Mouse (Mus musculus) hindbrain, embryonic 12.5 days (tissue): ENCODE results near the gene Ergic1. TPM values are rescaled to one million over a fixed set of nuclear protein-coding genes. Genes with fewer than 3 reads are reported as not detected.

ENCODE experiments used
- ATAC-seq: fragments of 200-750 bp; cut with Nextera tagmentation; 2 replicates; pipeline ENCODE4 v1.8.0; 2017; ENCODE audit warnings: moderate TSS enrichment; ENCODE audit not compliant: low FRiP score
- H3K27ac ChIP-seq: fragments of 300-500 bp; sonication (generic); 2 replicates; pipeline ENCODE4 v1.5.1; 2016; ENCODE audit warnings: mild to moderate bottlenecking
- H3K27me3 ChIP-seq: fragments of 300-500 bp; sonication (generic); 2 replicates; pipeline ENCODE4 v1.6.1; 2016; ENCODE audit warnings: mild to moderate bottlenecking
- H3K36me3 ChIP-seq: fragments of 300-500 bp; sonication (generic); 2 replicates; pipeline ENCODE4 v1.6.1; 2016; ENCODE audit warnings: mild to moderate bottlenecking
- H3K4me1 ChIP-seq: fragments of 300-500 bp; sonication (generic); 2 replicates; pipeline ENCODE4 v1.6.1; 2016
- H3K4me2 ChIP-seq: fragments of 300-500 bp; sonication (generic); replicated peaks from 2 replicates; pipeline ENCODE4 v1.6.1; 2016; ENCODE audit warnings: mild to moderate bottlenecking
- H3K4me3 ChIP-seq: fragments of 300-500 bp; sonication (generic); 2 replicates; pipeline ENCODE4 v1.5.1; 2016; ENCODE audit warnings: mild to moderate bottlenecking
- H3K9ac ChIP-seq: fragments of 300-500 bp; sonication (generic); 2 replicates; pipeline ENCODE4 v1.6.1; 2016; ENCODE audit warnings: mild to moderate bottlenecking, moderate library complexity
- H3K9me3 ChIP-seq: fragments of 300-500 bp; sonication (generic); replicated peaks from 2 replicates; pipeline ENCODE4 v1.6.1; 2016; ENCODE audit warnings: mild to moderate bottlenecking
- WGBS: fragments of 180-500 bp; shearing (Covaris S2); methylation state at CpG from one replicate; pipeline ENCODE4 v1.1.7; 2016; 5-methylcytosine and 5-hydroxymethylcytosine counted together
- polyA plus RNA-seq: library from polyadenylated mRNA; unstranded; fragments of >200 nt; fragmentation: Nextera tagmentation; extraction: Ambion mirVana; gene quantifications from 2 replicates; pipeline ENCODE4 v1.2.1, GENCODE M21; 2016

Gene Ergic1
- polyA plus RNA-seq, 1 experiment from 2014 or later = 85.3 TPM

DNA sequence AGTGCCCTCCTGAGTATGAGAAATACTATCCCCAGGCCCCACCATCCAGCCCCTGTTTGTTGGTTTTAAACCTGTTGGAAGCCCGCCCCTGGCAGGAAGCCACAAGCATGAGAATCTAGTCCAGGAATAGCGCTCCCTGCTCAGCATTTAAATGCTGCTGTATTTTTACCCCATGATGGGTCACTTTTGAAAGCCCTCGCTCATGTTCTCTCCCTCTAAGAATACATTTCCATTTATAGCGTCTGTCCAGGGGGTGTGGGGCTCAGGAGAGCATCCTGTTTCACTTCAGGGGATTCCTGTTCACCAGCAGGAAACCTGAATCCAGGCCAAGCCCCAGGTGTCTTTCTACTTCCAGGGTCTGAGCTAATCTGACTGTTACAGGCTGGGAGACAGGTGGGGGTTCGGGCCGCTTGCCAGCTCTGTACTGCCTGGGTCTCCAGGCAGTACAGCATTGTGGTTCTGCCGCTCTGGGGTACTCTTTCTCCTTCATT is 34.9 kb downstream of the Ergic1 start:
- peaks cover 10% of the 10 kb centered on the region; the same call in 1 of the 2 replicates for H3K36me3 ChIP-seq
- H3K4me1 ChIP-seq = peaks cover 20% of the 10 kb centered on the region
- H3K4me2 ChIP-seq = no peak overlapping the region; the same call in 1 of the 2 replicates
- ATAC-seq = no peak
- 51% methylated on average over 7 of the region's 7 CpGs for WGBS
- H3K9me3 ChIP-seq = no peaks in the 10 kb centered on the region
- H3K27me3 ChIP-seq = no peaks in the 10 kb centered on the region
- no peak overlapping the region for H3K4me3 ChIP-seq
- no peak overlapping the region for H3K9ac ChIP-seq
- H3K27ac ChIP-seq = 0 out of 2 replicates have a peak overlapping the region, but pooled peaks have one; percentile 1

DNA sequence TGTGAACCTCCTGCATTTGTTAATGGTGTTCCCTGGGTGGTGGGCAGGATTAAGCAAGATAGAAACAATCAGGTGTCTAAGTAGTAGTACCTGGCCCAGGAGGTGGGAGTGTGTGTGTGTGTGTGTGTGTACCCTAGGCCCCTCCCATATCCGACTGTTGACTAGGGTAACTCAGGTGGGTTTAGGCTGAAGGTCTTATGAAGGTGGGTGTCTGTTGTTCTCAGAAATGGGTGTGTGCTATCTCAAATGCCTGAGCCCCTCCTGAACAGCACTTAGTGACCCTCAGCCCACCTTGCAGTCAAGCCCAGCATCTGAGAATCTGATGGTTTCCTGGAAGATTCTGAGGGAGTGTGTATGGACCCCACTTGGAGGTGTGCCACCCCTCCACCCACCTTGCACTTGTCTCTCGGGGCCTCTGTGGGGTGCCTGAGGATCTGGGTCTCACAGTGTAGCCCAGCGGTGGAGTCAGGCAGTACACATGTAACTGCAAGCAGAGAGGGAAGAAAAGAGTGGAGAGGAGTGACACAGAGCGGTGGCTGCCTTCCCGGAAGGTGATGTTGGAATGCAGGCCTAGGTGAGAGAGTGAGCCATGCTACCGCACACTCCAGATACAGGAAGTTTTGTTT is 35.7 kb downstream of the Ergic1 start:
- Histone ChIP-seq H3K9ac (no peak overlapping the region), H3K27me3 (no peaks in the 10 kb centered on the region), H3K36me3 (peaks cover 10% of the 10 kb centered on the region; the same call in 1 of the 2 replicates), H3K9me3 (no peaks in the 10 kb centered on the region), H3K4me3 (no peak overlapping the region), H3K27ac (0 out of 2 replicates have a peak overlapping the region, but pooled peaks have one; percentile 1), H3K4me2 (no peak overlapping the region), H3K4me1 (peaks cover 28% of the 10 kb centered on the region)
- WGBS = 91% methylated on average over 6 of the region's 6 CpGs
- ATAC-seq = no peak

DNA sequence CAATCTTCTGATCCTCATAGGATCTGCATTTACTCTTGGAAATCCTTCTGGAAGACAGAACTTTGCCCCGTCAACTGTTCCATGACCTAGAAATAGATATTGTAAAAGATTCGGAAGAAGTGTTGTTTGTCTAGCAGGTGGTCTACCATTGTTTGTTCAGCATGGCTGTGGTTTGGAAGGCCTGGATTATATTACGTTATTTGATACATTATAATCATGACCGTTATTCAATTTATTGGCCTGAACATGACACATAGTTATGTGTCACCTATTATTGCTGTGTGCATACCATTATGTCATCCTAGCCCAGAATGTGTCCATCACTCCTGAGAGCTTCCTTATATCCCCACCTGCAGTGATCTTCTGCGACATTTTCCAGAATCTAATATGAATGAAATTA is 37.6 kb downstream of the Ergic1 start:
- ATAC-seq = no peak
- H3K9ac ChIP-seq = no peak overlapping the region
- H3K4me1 ChIP-seq = peaks cover 40% of the 10 kb centered on the region
- no peaks in the 10 kb centered on the region for H3K27me3 ChIP-seq
- WGBS = 92% methylated on average over 5 of the region's 5 CpGs
- no peak overlapping the region for H3K4me2 ChIP-seq
- no peaks in the 10 kb centered on the region for H3K9me3 ChIP-seq
- H3K27ac ChIP-seq = no peak overlapping the region
- no peak overlapping the region for H3K4me3 ChIP-seq
- no peaks in the 10 kb centered on the region for H3K36me3 ChIP-seq

DNA sequence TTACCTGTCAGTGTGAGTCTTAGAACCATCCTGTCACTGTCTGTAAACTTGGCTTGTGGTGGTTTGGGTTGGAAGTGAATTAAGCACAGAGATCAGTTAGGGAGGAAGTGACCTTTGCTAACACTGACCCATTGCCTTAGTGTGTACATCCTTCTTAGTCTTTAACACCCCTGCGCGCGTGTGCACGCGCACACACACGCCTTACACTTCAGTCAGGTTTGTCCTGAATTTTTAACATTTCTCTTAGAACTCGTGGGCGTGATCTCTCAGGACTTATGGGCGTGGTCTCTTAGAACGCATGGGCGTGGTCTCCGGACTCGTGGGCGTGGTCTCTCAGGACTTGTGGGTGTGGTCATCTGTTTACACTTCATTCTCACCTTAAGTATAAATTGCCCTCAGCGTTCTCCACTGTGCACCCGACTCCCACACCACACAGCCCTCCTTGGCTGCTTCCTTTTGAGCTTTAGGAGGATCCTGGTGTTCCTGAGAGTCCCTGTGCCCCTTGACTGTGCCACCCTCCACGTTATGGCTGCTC is 39.7 kb downstream of the Ergic1 start:
- H3K27ac ChIP-seq = peak overlapping the region; percentile 55; the same call in 1 of the 2 replicates
- H3K4me1 ChIP-seq = peaks cover 32% of the 10 kb centered on the region
- H3K4me2 ChIP-seq = no peak overlapping the region
- H3K36me3 ChIP-seq = no peaks in the 10 kb centered on the region
- no peaks in the 10 kb centered on the region for H3K27me3 ChIP-seq
- no peak for ATAC-seq
- no peaks in the 10 kb centered on the region for H3K9me3 ChIP-seq
- 75% methylated on average over 17 of the region's 17 CpGs for WGBS
- no peak overlapping the region for H3K4me3 ChIP-seq
- no peak overlapping the region for H3K9ac ChIP-seq

DNA sequence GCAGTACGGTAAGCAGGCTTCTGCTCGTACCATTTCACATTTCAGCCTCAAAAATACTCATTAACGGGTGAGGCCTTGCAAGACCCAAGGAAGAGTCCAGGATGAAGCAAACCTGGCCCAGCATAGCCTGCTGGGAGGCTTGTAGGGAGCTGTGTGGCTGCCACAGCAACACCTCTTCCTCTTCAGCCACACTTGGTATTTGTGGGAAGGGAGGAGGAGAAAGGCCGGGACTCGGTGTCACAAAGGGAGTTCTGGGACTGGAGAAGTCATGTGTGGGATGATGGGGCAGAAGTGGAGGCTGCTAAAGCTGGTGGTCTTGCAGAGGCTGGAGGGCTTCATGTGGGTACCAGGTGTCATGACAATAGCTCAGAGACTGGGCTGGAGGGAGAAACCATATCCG is 40.2 kb downstream of the Ergic1 start:
- Histone ChIP-seq H3K9me3 (no peaks in the 10 kb centered on the region), H3K4me1 (peaks cover 27% of the 10 kb centered on the region), H3K4me2 (no peak overlapping the region), H3K9ac (peak overlapping the region; percentile 43; the same call in 1 of the 2 replicates), H3K36me3 (no peaks in the 10 kb centered on the region), H3K27ac (peak overlapping the region; percentile 55; the same call in 1 of the 2 replicates), H3K4me3 (no peak overlapping the region), H3K27me3 (no peaks in the 10 kb centered on the region)
- 78% methylated on average over 6 of the region's 6 CpGs for WGBS
- ATAC-seq = no peak

DNA sequence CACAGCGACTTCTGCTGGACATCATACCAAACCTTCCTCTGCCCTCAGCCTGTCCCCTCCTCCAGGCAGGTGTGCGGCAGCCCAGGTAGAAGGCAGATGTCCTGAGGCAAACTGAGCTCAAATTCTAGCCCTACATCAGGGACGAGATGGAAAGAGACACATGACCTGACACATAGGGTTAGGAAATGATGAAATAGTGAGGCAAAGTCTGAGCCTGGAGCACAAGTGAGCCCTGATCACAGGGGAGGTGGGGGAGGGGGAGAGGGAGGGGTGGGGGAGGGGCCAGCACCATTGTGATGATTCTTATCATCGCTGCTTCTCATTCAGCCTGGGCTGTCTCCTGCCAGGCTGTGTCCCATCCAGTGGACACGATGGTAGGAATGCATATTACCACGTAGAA is 40.6 kb downstream of the Ergic1 start:
- no peaks in the 10 kb centered on the region for H3K9me3 ChIP-seq

DNA sequence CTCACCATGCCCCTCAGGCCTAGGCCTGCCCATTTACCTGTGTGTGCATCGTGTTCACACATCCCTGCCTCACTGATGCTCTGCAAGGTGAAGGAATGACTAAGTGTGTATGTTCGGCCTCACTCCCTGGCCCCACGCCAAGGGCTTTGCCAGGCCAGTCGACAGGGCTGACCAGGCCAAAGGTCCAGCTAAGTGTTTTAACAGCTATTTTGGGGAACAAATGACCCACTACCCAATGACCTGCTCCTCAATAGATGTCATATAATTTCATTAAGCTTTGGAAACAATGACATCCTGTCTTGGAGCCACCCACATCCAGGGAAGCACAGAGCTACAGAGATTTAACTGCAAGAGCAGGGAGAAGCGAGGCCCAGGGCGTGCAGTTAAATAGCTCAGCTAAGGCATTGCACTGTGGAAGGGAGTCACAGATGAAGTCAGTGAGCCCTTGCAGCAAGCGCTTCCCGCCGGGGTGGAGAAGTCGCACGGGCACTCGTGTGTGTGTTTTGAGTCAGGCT is 41.1 kb downstream of the Ergic1 start:
- no peak overlapping the region for H3K4me3 ChIP-seq
- H3K27me3 ChIP-seq = no peaks in the 10 kb centered on the region
- no peak for ATAC-seq
- H3K27ac ChIP-seq = peak overlapping the region; percentile 40
- peaks cover 22% of the 10 kb centered on the region for H3K4me1 ChIP-seq
- no peaks in the 10 kb centered on the region for H3K9me3 ChIP-seq
- peaks cover 6% of the 10 kb centered on the region for H3K36me3 ChIP-seq
- no peak overlapping the region for H3K4me2 ChIP-seq
- H3K9ac ChIP-seq = peak overlapping the region; percentile 43
- WGBS = 72% methylated on average over 12 of the region's 12 CpGs

More for the DNA sequence above, 40.6 kb downstream of the Ergic1 start:
- Histone ChIP-seq H3K9ac (peak overlapping the region; percentile 43), H3K4me2 (no peak overlapping the region), H3K4me3 (no peak overlapping the region), H3K27ac (peak overlapping the region; percentile 55; the same call in 1 of the 2 replicates), H3K4me1 (peaks cover 25% of the 10 kb centered on the region), H3K27me3 (no peaks in the 10 kb centered on the region), H3K36me3 (peaks cover 4% of the 10 kb centered on the region)
- 64% methylated on average over 6 of the region's 6 CpGs for WGBS
- ATAC-seq = no peak

DNA sequence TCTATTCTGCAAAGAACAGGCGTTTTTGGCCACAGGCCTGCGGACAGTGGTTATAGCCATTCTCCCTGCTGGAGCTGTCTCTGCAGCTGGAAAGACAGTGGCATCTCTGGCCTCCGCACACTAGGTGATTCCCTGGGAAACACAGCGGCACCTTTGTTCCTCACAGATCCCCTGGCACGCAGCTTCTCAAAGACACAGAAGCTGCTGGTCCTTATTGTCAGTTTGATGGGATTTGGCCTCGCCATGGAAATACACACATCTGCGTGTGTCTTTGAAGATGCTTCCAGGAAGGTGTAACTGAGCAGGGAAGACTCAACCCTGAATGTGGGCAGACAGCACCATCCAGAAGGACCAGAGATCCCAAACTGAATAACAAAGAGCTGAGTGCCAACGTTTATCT is 42.0 kb downstream of the Ergic1 start:
- no peak overlapping the region for H3K4me3 ChIP-seq
- H3K4me1 ChIP-seq = peaks cover 22% of the 10 kb centered on the region
- H3K36me3 ChIP-seq = peaks cover 9% of the 10 kb centered on the region
- no peak overlapping the region for H3K9ac ChIP-seq
- H3K27ac ChIP-seq = no peak overlapping the region
- no peak overlapping the region for H3K4me2 ChIP-seq
- ATAC-seq = no peak
- no peaks in the 10 kb centered on the region for H3K9me3 ChIP-seq
- 89% methylated on average over 8 of the region's 8 CpGs for WGBS
- no peaks in the 10 kb centered on the region for H3K27me3 ChIP-seq

DNA sequence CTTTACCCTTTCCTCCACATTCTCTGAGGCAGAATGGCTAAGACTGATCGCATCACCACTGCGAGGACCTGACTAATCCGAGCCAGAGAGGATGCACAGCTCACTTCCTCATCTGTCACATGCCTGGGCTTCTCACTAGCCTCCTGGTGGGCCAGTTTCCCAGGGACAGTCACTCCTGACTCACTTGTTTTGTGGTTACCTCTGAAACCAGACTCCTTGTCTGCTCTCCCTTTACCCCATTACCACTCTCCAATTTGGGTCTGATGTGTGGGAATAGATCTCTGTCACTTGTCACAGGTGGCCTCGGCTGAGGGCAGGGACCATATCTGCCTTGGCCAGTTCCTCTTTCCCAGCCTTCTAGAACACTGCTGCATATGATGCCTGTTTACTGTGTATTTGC is 44.3 kb downstream of the Ergic1 start:
- peaks cover 30% of the 10 kb centered on the region for H3K36me3 ChIP-seq
- no peak overlapping the region for H3K4me2 ChIP-seq
- 94% methylated on average over 4 of the region's 4 CpGs for WGBS
- H3K27me3 ChIP-seq = no peaks in the 10 kb centered on the region
- H3K9ac ChIP-seq = no peak overlapping the region
- H3K27ac ChIP-seq = no peak overlapping the region
- no peaks in the 10 kb centered on the region for H3K9me3 ChIP-seq
- no peak for ATAC-seq
- H3K4me3 ChIP-seq = no peak overlapping the region
- peaks cover 22% of the 10 kb centered on the region for H3K4me1 ChIP-seq

DNA sequence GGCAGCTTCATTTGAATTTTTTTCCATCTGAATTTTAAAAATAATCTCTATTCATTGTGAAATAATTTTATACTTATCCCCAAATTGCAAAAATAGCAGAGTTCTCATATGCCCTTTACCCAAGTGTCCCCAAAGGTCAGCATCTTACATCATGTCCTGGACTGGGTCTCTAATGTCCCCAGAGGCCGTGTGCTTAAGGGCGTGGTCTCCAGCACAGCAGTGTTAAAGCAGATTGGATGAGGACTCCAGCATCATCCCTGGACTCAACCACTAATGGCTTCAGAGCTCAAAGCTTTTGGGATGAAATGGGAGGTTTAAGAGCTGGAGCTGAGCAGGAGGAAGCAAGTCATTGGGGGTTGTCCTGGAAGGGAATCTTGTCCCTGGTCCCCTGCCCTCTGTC is 45.2 kb downstream of the Ergic1 start:
- 85% methylated on average over 2 of the region's 2 CpGs for WGBS
- Histone ChIP-seq H3K9ac (no peak overlapping the region), H3K4me1 (peaks cover 17% of the 10 kb centered on the region), H3K4me2 (no peak overlapping the region), H3K27me3 (no peaks in the 10 kb centered on the region), H3K9me3 (no peaks in the 10 kb centered on the region), H3K27ac (no peak overlapping the region), H3K36me3 (peaks cover 32% of the 10 kb centered on the region), H3K4me3 (no peak overlapping the region)
- ATAC-seq = no peak

DNA sequence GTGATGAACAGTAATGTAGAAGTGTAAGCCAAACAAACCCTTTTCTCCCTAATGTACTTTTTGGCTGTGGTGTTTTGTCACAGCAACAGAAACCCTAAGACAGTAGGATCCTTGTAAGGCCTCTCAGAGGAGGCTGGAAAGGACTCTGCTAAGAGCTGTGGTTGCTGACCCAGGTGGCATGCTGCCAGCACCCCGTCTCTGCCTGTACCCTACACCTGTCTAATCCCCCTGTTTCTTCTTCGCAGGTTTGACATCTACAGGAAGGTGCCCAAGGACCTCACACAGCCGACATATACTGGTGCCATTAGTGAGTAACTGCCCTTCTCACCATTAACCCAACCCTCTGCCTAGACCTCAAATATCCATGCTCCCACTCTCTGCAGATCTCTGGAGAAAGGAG is 47.1 kb downstream of the Ergic1 start:
- ATAC-seq = no peak
- Histone ChIP-seq H3K9me3 (no peaks in the 10 kb centered on the region), H3K36me3 (peaks cover 42% of the 10 kb centered on the region), H3K27me3 (no peaks in the 10 kb centered on the region), H3K27ac (no peak overlapping the region), H3K4me3 (no peak overlapping the region), H3K4me2 (no peak overlapping the region), H3K4me1 (no peaks in the 10 kb centered on the region), H3K9ac (no peak overlapping the region)
- 96% methylated on average over 3 of the region's 3 CpGs for WGBS

DNA sequence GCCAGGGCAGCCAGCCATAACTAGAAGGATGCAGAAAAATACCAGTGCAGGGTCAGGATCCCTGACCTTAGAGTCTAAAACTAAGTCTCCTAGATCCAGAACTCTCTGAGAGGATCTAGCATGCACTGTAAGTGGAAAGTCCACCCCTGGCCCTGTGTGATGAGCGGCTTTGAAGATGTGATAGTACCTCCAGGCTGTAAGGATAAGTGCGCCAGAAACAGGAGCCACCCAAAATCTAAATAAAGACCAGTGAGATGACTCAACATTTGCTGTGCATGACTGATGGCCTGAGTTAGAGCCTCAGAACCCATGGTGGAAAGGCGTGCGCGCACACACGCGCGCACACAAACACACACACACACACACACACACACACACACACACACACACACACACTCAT is 47.6 kb downstream of the Ergic1 start:
- 90% methylated on average over 8 of the region's 8 CpGs for WGBS
- no peak overlapping the region for H3K27ac ChIP-seq
- H3K27me3 ChIP-seq = no peaks in the 10 kb centered on the region
- ATAC-seq = no peak
- H3K4me1 ChIP-seq = no peaks in the 10 kb centered on the region
- H3K36me3 ChIP-seq = peaks cover 48% of the 10 kb centered on the region
- no peak overlapping the region for H3K4me2 ChIP-seq
- no peaks in the 10 kb centered on the region for H3K9me3 ChIP-seq
- no peak overlapping the region for H3K9ac ChIP-seq
- no peak overlapping the region for H3K4me3 ChIP-seq

DNA sequence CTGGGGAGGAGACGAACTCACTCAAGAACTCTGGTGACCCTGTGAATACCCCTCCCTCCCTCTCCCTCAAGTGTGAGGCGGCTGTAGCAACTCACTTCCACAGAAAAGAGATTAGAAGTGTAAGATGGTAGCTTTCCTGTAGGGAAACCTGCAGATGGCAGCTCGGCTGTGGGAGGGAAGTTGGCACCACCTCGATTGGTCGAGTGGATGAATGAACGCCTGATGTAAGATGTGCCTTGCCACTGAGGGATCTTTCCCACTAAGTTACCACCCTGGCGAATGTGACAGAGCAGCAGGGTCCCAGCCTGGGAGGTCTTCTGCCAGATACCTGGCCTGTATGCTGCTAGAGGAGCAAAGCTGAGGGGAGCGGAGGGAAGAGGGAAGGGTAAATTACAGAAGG is 48.5 kb downstream of the Ergic1 start:
- WGBS = 83% methylated on average over 8 of the region's 8 CpGs
- Histone ChIP-seq H3K4me1 (no peaks in the 10 kb centered on the region), H3K27me3 (no peaks in the 10 kb centered on the region), H3K4me2 (no peak overlapping the region), H3K9me3 (no peaks in the 10 kb centered on the region), H3K9ac (no peak overlapping the region), H3K4me3 (no peak overlapping the region), H3K36me3 (peaks cover 57% of the 10 kb centered on the region), H3K27ac (no peak overlapping the region)
- ATAC-seq = no peak
